Mouse (Mus musculus) cerebellum, adult 11 months (tissue): ENCODE results near the gene Nid2.

Source experiments
- DNase-seq: peaks from one replicate; pipeline ENCODE4 v3.0.0; 2022

The Nid2 gene

DNA sequence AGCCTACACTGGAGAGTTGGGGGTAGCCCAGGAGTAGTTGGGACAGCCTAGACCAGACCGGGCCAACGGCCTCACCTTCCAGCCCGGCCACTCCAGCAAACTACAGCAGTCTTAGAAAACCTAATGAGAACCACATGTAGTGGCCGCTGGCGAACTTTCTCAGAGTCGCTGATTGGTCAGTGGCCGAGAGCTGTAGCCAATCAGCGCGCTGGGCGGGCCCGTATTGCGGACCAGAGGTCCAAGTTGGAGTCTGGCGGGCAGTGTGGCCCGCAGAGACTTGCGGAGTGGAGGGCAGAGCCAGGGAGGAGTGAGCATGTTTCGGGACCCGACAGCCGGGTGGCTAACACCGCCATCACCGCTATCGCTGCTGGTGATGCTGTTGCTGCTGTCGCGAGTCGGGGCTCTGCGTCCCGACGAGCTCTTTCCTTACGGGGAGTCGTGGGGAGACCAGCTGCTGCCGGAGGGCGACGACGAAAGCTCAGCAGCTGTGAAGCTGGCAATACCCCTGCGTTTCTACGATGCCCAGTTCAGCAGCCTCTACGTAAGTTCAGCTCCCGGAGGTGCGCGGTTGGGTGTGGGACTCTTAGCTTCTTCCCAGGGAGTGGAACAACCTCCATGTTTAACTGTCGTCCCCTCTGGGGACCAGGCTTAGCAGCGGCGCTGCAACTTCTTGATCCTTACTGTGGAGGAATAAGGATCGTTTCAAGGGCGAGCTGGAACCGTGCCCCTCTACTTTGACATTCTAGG lies at the start of gene Nid2:
Gene Nid2 (plus strand): TSS at position 241 of the 747 bp plus-strand sequence.
- peak; percentile 3 for DNase-seq

DNA sequence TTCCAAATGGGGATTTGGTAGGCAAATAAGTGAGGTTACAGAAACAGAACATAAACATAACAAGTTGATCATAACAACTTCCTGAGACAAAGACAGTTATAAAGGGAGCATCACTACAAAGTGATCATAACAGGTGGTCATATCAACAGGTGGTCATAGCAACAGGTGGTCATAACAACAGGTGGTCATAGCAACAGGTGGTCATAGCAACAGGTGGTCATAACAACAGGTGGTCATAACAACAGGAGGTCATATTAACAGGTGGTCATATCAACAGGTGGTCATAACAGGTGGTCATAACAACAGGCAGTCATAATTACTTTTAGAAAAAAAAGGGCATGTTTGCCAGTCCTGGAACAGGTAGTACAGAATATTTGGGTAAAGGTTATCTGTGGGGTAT lies 49.5 kb upstream of the Nid2 start:
- DNase-seq, result no peak

DNA sequence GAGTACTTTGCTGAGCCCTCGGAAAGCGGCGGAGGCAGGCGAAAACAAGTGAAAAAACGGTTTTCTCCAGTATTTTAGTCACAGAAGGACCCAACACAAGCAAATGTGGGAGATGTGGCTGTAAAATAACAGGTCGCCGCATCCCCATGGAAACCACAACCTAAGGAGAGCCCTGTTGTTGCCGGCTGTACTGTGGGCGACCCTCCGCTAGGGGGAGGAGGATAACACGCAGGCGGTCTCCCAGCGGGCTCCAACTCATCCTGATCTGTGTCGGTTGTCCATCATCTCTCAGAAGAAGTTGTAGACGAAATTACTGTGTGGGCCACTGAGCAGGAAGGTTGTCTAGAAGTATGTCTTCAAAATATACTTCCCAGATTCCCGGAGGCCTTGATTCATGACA lies 45.4 kb upstream of the Nid2 start:
- peak; percentile 6 for DNase-seq

GRCm38 (mm10) chr14:19706454-19706853 lies 44.6 kb upstream of the Nid2 start:
- peak; percentile 22 for DNase-seq

- no peak for DNase-seq
These were observed 44.1 kb upstream of the Nid2 start for GRCm38 (mm10) chr14:19706997-19707396.

DNA sequence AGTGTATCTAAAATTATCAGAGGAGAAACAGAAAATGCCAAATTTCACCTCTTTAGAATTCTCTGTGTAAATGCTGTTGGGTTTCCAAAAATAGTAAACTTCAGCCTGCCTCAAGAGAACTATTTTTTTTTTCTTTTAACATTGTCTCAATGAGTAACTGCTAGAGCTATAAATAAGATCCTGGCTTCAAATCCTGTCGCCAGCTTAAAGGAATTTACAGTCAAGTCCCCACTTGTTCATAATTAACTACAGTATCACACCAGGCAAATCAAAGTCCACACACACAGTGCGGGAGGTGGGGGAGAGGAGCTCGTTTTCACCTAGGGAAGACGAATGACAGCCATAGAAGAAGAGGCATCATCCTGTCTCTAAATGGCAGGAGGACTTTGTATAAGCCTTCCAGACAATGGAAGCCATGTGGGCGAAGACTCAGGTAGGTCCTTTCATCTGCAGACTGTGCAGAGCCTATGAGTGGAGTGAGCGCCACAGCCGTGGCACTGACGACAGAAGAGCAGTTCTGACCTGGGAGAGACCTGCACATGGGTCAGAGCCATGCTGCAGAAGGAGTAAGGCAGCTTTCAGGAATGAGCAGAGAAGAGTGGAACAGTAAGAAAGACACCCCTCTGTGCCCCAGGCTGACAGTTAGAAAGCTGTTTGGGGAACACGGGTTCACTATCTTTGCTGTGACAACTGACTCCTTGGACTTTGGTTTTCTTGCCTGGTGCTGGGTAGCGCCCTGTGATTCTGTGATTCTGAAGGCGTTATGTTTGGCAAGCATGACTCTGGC lies 43.2 kb upstream of the Nid2 start:
- DNase-seq, result no peak

DNA sequence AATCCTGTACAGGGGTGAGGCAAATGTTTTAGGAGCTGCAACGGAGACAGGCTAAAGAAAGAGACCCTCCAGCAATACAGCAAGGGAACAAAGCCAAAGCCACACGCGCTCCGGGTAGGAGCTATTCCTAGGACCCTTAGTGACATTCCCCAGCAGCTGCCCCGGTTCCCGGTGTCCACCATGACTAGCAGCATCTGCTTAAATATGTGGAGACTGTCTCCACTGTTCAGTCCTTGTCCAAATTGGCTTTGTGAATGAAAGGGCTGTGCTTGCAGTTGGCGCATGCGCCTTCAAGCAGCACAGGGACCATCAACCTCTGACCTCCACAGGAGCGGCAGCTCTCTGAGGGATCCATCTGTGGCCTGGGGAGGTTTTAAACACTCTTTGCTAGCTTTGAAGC lies 41.9 kb upstream of the Nid2 start:
- DNase-seq, result no peak

DNA sequence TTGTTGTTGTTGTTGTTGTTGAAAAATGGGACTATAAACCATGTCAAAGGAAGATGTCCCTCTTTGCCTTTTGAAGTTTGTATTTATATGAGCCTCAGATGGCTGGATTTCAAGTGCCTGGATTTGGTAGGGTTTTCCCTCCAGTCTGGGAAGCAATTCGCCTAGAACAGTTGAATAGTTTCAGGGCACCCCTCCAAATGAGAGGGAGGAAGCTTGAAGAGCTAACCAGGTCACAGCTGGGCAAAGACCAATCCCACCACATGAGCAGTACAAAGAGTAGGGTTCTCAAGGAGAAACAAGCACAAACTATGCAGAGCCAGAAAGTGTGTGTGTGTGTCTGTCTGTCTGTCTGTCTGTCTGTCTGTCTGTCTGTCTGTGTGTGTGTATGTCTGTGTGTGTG lies 39.3 kb upstream of the Nid2 start:
- no peak for DNase-seq

- no peak for DNase-seq
These were observed 38.0 kb upstream of the Nid2 start for GRCm38 (mm10) chr14:19713067-19713466.

GRCm38 (mm10) chr14:19719077-19719476 lies 32.0 kb upstream of the Nid2 start:
- DNase-seq, result no peak

DNA sequence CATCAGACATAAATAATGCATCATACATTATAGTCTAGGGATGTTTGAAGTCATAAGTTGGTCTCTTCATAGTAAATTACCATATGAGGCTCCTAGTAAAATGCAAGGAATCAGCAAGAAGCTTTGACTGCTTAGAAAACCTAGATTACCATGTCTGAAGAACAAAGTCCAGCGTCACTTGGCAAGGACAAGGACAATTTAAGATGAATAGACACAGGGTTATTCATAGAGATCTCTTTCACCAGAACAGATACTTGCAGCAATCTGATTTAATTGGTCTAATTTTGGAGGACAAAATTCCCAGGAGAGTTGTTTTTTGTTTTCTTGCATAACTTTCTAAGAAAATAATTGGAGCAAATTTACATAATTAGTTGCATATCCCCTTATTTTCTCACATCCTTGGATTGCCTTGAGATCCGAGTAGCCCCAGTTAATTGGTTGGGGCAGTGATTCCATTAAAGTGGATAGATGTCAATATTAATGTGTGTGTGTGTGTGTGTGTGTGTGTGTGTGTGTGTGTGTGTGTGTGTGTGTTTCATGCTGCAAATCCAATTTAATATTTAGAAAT lies 30.9 kb upstream of the Nid2 start:
- DNase-seq, result no peak

GRCm38 (mm10) chr14:19728278-19728677 lies 22.8 kb upstream of the Nid2 start:
- no peak for DNase-seq

DNA sequence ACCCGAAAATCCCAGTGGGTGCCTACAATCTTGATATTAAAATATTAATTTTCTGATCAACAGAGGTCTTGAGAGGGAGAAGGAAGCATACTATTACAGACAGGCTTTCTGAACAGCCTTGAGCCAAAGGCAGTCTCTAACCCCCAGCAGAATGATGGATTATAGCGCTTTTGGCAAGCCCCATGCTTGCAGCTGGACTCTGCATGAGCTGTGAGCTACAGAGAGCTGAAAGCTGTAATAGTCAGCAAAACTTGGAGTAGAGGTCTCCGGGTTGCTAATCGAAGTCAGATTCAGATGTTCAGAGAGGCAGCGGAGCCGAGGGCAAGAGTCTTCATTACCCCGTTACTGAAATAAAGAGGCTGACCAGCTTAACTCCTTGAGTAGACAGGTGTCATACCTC lies 22.3 kb upstream of the Nid2 start:
- no peak for DNase-seq

DNA sequence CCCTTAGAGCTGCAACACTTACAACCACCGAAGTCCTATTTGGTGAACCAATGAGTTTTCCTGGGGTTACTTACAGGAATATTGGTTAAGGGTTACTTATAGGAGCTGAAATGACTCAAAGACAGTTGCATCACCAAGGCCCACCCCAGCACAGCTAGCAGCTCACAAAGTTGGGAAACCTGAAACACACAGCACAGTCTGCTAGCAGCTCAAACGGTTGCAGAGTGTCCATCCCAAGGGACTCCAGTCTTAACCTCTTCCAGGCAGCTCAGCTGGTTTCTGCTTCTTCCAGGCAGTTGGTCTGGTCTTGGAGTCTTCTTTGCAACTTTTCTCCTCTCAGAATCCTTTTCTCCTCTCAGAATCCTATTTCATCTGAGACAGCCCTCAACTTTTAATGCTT lies 19.0 kb upstream of the Nid2 start:
- no peak for DNase-seq

GRCm38 (mm10) chr14:19733490-19734282 lies 17.4 kb upstream of the Nid2 start:
- no peak for DNase-seq

GRCm38 (mm10) chr14:19735303-19735702 lies 15.8 kb upstream of the Nid2 start:
- no peak for DNase-seq

GRCm38 (mm10) chr14:19737568-19737967 lies 13.5 kb upstream of the Nid2 start:
- DNase-seq, result no peak

GRCm38 (mm10) chr14:19738094-19738843 lies 12.8 kb upstream of the Nid2 start:
- DNase-seq, result no peak

DNA sequence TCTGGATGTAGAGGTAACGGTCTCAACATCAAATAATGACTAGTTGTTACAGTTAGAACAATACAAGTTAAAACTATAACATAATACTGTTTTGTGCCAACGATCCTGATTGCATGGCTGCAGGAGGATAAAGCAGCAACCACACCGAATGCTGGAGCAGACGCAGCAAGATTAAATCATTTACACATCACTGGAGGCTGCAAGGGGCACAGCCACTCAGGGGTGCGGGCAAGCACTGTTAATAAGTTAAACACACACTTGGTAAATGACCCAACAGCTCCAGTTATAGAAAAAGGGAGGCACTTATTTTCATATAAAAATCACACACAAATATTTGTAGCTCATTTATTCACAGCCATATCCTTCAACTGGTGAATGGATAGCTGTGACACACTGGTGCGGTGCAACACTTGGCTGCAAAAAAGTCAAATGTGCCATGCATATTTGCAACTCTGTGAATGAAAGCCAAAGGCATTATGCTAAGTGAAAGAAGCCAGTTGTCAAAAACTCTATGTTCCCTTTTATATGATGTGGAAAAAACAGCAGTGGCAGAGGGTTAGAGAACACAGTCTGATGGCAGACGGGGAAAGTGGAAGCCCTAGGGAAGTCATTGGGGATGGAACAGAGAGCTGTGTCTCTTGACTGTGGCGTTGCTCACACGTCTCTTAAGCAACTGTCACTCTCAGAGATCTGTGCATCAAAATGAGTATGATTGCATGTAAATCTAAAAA lies 11.5 kb upstream of the Nid2 start:
- DNase-seq, result no peak

GRCm38 (mm10) chr14:19740147-19740738 lies 10.8 kb upstream of the Nid2 start:
- no peak for DNase-seq

DNA sequence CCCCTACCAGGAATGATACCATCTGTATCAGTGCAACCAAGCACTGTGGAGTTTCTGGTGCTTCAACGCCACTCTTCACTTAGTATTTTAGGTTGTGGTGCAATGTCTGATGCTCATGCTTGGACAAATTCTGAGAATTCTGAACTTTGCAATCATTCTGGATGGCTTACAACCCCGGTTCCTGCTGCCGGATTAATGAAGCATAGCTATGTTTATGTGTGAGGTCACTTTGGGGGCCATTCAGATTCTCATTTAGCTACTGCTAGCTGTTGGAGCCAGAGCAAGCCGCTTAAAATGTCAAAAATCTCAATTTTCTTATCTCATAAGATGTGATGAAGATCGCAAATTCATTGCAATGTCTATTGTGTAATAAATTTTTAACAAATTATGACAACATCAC lies 6.2 kb upstream of the Nid2 start:
- no peak for DNase-seq
